Mouse (Mus musculus): ENCODE data around the gene Fbf1. TPM values are rescaled to one million over a fixed set of nuclear protein-coding genes. Genes with fewer than 3 reads are reported as not detected.
"Not testable (repeated sequence)": the region's sequence is repeated elsewhere in the genome, so short reads cannot be mapped to it uniquely, and the experiment has no call there.

The Fbf1 gene
- total and polyA plus RNA-seq, 2 experiments from 2014 or later: 35.3 to 68.1 TPM

DNA sequence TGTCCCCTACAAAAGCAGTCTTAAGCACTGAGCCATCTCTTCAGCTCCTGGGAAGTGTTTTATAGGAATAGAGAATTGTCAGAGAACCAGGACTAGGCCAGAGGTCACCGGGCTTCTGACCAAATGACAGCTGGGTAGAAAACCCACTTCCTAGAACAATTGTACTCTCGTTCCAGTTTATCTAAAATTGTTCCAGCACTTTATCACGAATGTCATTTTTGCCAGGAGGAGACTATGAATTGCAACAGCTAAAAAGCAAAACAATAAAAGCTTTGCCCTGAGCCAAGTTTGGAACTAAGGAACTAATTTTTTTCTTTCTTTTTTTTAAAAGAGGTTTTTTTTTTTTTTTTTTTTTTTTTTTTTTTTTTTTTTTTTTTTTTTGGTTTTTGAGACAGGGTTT, 72.4 kb downstream of the Fbf1 start:
- ATAC-seq (no peak), DNase-seq (ENCODE audit: low spot score) (no peak)
- H3K4me1 ChIP-seq (ENCODE audit: insufficient read depth, low read length): no peaks in the 10 kb centered on the region
- H3K4me3 ChIP-seq (ENCODE audit: low read length): no peak overlapping the region
- 58% methylated on average over 3 of the region's 3 CpGs for WGBS
- H3K27ac ChIP-seq: no peak overlapping the region
- no peak overlapping the region for H3K9ac ChIP-seq (replicated peaks; ENCODE audit: low read length)
- TF ChIP-seq CTCF (IDR thresholded peaks at IDR 0.05; ENCODE audit: low read depth): no peak
- H3K27me3 ChIP-seq (ENCODE audit: insufficient read depth, low read length): no peaks in the 10 kb centered on the region
- no peaks in the 10 kb centered on the region for H3K36me3 ChIP-seq (ENCODE audit: insufficient read depth, low read length)
- no peaks in the 10 kb centered on the region for H3K9me3 ChIP-seq (ENCODE audit: low read length)
- H3K4me2 ChIP-seq (ENCODE audit: low read depth, low read length): no peak overlapping the region

DNA sequence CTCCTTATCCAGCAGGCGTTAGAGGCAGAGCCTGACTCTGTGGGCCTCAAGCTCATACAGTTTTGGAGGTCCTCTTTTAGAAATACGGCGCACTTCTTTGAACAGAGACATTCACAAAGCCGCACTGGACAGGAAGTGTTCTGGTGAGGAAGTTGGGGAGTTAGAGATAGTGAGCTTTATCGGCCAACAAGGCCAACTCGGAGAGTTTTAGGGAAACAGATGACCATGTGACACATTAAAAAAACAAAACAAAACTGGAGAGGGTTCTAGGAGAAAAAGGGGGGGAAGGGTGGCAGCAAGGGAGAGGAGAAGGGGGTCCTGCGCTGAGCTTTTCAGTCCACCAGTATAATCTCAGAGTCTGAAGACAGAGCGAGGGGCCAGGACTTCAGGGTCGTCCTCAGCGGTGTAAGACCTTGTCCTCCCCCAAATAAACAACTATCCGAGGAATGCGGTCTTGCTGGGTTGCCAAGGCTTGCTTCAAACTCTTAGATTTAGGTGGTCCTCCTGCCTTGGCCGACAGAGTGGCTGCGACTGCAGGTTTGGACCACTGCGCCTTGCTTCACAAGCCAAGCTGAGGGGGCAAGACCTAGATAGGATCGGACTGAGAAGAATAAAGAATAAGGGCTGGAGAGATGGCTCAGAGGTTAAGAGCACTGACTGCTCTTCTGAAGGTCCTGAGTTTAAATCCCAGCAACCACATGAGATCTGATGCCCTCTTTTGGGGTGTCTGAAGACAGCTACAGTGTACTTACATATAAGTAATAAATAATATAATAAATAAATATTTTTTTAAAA, 74.0 kb downstream of the Fbf1 start:
- 69% methylated on average over 16 of the region's 16 CpGs for WGBS
- Histone ChIP-seq H3K4me2 (ENCODE audit: low read depth, low read length) (no peak overlapping the region), H3K36me3 (ENCODE audit: insufficient read depth, low read length) (no peaks in the 10 kb centered on the region), H3K9ac (replicated peaks; ENCODE audit: low read length) (no peak overlapping the region), H3K27ac (no peak overlapping the region), H3K4me3 (ENCODE audit: low read length) (no peak overlapping the region), H3K9me3 (ENCODE audit: low read length) (no peaks in the 10 kb centered on the region), H3K27me3 (ENCODE audit: insufficient read depth, low read length) (no peaks in the 10 kb centered on the region), H3K4me1 (ENCODE audit: insufficient read depth, low read length) (no peaks in the 10 kb centered on the region)
- no peak for ATAC-seq
- no peak for DNase-seq (ENCODE audit: low spot score)
- TF ChIP-seq CTCF (IDR thresholded peaks at IDR 0.05; ENCODE audit: low read depth): no peak

DNA sequence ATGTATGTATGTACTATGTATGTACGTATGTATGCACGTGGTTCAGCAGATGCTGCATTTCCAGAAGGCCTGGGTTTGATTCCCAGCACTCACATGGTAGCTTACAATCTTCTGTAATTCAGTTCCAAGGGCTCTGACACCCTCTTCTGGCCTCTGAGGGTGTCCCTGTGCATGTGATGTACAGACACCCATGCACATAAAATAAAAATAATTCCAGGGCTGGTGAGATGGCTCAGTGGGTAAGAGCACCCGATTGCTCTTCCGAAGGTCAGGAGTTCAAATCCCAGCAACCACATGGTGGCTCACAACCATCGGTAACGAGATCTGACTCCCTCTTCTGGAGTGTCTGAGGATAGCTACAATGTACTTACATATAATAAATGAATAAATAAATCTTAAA, 75.0 kb downstream of the Fbf1 start:
- not testable (repeated sequence) for H3K27me3 ChIP-seq (ENCODE audit: insufficient read depth, low read length); H3K9me3 ChIP-seq (ENCODE audit: low read length); H3K27ac ChIP-seq; H3K4me2 ChIP-seq (ENCODE audit: low read depth, low read length); ATAC-seq; H3K9ac ChIP-seq (replicated peaks; ENCODE audit: low read length); H3K4me3 ChIP-seq (ENCODE audit: low read length); H3K36me3 ChIP-seq (ENCODE audit: insufficient read depth, low read length); H3K4me1 ChIP-seq (ENCODE audit: insufficient read depth, low read length); DNase-seq (ENCODE audit: low spot score)
- 94% methylated on average over 6 of the region's 6 CpGs for WGBS

Other genes with a start within 250 kb of the Fbf1 start
- 46.4 and 52.8 TPM in 2 replicates for gene Sap30bp, start 234.9 kb downstream of the Fbf1 start, total RNA-seq (2014; rRNA removed)
- 39.2 and 42.8 TPM in 2 replicates for gene Sap30bp, start 234.9 kb downstream of the Fbf1 start, polyA plus RNA-seq (2015; fragmentation: Nextera tagmentation; extraction: Ambion mirVana)
- gene Recql5, start 234.7 kb downstream of the Fbf1 start, total RNA-seq (2014; rRNA removed): 11.4 and 14.3 TPM in 2 replicates
- gene Recql5, start 234.7 kb downstream of the Fbf1 start, polyA plus RNA-seq (2015; fragmentation: Nextera tagmentation; extraction: Ambion mirVana): 7.9 and 9.9 TPM in 2 replicates
- 1.7 and 3.1 TPM in 2 replicates for gene Itgb4, start 193.5 kb downstream of the Fbf1 start, total RNA-seq (2014; rRNA removed)
- gene Itgb4, start 193.5 kb downstream of the Fbf1 start, polyA plus RNA-seq (2015; fragmentation: Nextera tagmentation; extraction: Ambion mirVana): 2.2 and 2.8 TPM in 2 replicates
- gene Galk1, start 155.4 kb downstream of the Fbf1 start, total RNA-seq (2014; rRNA removed): 51.5 and 52.3 TPM in 2 replicates
- gene Galk1, start 155.4 kb downstream of the Fbf1 start, polyA plus RNA-seq (2015; fragmentation: Nextera tagmentation; extraction: Ambion mirVana): 60.3 and 61.7 TPM in 2 replicates
- 603 and 627 TPM in 2 replicates for gene H3f3b, start 140.2 kb downstream of the Fbf1 start, total RNA-seq (2014; rRNA removed)
- gene H3f3b, start 140.2 kb downstream of the Fbf1 start, polyA plus RNA-seq (2015; fragmentation: Nextera tagmentation; extraction: Ambion mirVana): 2,179 and 2,253 TPM in 2 replicates
- gene Unk, start 137.8 kb downstream of the Fbf1 start, total RNA-seq (2014; rRNA removed): 47.1 and 50.2 TPM in 2 replicates
- 22.8 and 24.5 TPM in 2 replicates for gene Unk, start 137.8 kb downstream of the Fbf1 start, polyA plus RNA-seq (2015; fragmentation: Nextera tagmentation; extraction: Ambion mirVana)
- gene Unc13d, start 90.2 kb downstream of the Fbf1 start, total RNA-seq (2014; rRNA removed): 0.65 and 1.3 TPM in 2 replicates
- gene Unc13d, start 90.2 kb downstream of the Fbf1 start, polyA plus RNA-seq (2015; fragmentation: Nextera tagmentation; extraction: Ambion mirVana): 0.65 and 0.96 TPM in 2 replicates
- 146 and 171 TPM in 2 replicates for gene Wbp2, start 81.2 kb downstream of the Fbf1 start, total RNA-seq (2014; rRNA removed)
- 206 and 234 TPM in 2 replicates for gene Wbp2, start 81.2 kb downstream of the Fbf1 start, polyA plus RNA-seq (2015; fragmentation: Nextera tagmentation; extraction: Ambion mirVana)
- gene Trim47, start 41.0 kb downstream of the Fbf1 start, total RNA-seq (2014; rRNA removed): 14.2 and 17.0 TPM in 2 replicates
- gene Trim47, start 41.0 kb downstream of the Fbf1 start, polyA plus RNA-seq (2015; fragmentation: Nextera tagmentation; extraction: Ambion mirVana): 9.5 and 10.1 TPM in 2 replicates
- 8.2 and 9.6 TPM in 2 replicates for gene Trim65, start 37.0 kb downstream of the Fbf1 start, total RNA-seq (2014; rRNA removed)
- gene Trim65, start 37.0 kb downstream of the Fbf1 start, polyA plus RNA-seq (2015; fragmentation: Nextera tagmentation; extraction: Ambion mirVana): 2.4 TPM in 2 replicates
- gene Mrpl38, start 29.3 kb downstream of the Fbf1 start, total RNA-seq (2014; rRNA removed): 83.9 and 94.0 TPM in 2 replicates
- 71.9 and 73.3 TPM in 2 replicates for gene Mrpl38, start 29.3 kb downstream of the Fbf1 start, polyA plus RNA-seq (2015; fragmentation: Nextera tagmentation; extraction: Ambion mirVana)
- 66.6 and 74.8 TPM in 2 replicates for gene Ten1, start 30.7 kb upstream of the Fbf1 start, total RNA-seq (2014; rRNA removed)
- 101 and 110 TPM in 2 replicates for gene Ten1, start 30.7 kb upstream of the Fbf1 start, polyA plus RNA-seq (2015; fragmentation: Nextera tagmentation; extraction: Ambion mirVana)
- 109 and 112 TPM in 2 replicates for gene Acox1, start 30.9 kb upstream of the Fbf1 start, total RNA-seq (2014; rRNA removed)
- gene Acox1, start 30.9 kb upstream of the Fbf1 start, polyA plus RNA-seq (2015; fragmentation: Nextera tagmentation; extraction: Ambion mirVana): 63.4 and 65.0 TPM in 2 replicates
- gene Evpl, start 69.9 kb upstream of the Fbf1 start, total RNA-seq (2014; rRNA removed): 2.8 and 2.9 TPM in 2 replicates
- gene Evpl, start 69.9 kb upstream of the Fbf1 start, polyA plus RNA-seq (2015; fragmentation: Nextera tagmentation; extraction: Ambion mirVana): 1.6 TPM in 2 replicates
- gene Srp68, start 106.1 kb upstream of the Fbf1 start, total RNA-seq (2014; rRNA removed): 18.3 and 22.5 TPM in 2 replicates
- 50.4 and 50.8 TPM in 2 replicates for gene Srp68, start 106.1 kb upstream of the Fbf1 start, polyA plus RNA-seq (2015; fragmentation: Nextera tagmentation; extraction: Ambion mirVana)
- 0.40 TPM in 1 of 2 replicates, not detected in the other for gene Galr2, start 112.8 kb upstream of the Fbf1 start, total RNA-seq (2014; rRNA removed)
- 0.34 and 0.44 TPM in 2 replicates for gene Galr2, start 112.8 kb upstream of the Fbf1 start, polyA plus RNA-seq (2015; fragmentation: Nextera tagmentation; extraction: Ambion mirVana)
- 84.6 and 95.3 TPM in 2 replicates for gene Exoc7, start 139.1 kb upstream of the Fbf1 start, total RNA-seq (2014; rRNA removed)
- gene Exoc7, start 139.1 kb upstream of the Fbf1 start, polyA plus RNA-seq (2015; fragmentation: Nextera tagmentation; extraction: Ambion mirVana): 128 TPM in 2 replicates
- gene Foxj1, start 167.2 kb upstream of the Fbf1 start, total RNA-seq (2014; rRNA removed): 37.6 and 40.0 TPM in 2 replicates
- gene Foxj1, start 167.2 kb upstream of the Fbf1 start, polyA plus RNA-seq (2015; fragmentation: Nextera tagmentation; extraction: Ambion mirVana): 15.5 and 16.6 TPM in 2 replicates
- gene Rnf157, start 244.9 kb upstream of the Fbf1 start, total RNA-seq (2014; rRNA removed): 108 and 117 TPM in 2 replicates
- gene Rnf157, start 244.9 kb upstream of the Fbf1 start, polyA plus RNA-seq (2015; fragmentation: Nextera tagmentation; extraction: Ambion mirVana): 53.0 and 60.5 TPM in 2 replicates

Measured in hindbrain, postnatal 0 days (tissue).